Mouse (Mus musculus) yolk sac, embryonic 10.5 days (tissue): ENCODE measurements around the gene Hp1bp3.

Experiments
- DNase-seq: peaks from one replicate; pipeline ENCODE4 v3.0.0-alpha.2; 2017; ENCODE audit warnings: low spot score

Hp1bp3 gene

DNA sequence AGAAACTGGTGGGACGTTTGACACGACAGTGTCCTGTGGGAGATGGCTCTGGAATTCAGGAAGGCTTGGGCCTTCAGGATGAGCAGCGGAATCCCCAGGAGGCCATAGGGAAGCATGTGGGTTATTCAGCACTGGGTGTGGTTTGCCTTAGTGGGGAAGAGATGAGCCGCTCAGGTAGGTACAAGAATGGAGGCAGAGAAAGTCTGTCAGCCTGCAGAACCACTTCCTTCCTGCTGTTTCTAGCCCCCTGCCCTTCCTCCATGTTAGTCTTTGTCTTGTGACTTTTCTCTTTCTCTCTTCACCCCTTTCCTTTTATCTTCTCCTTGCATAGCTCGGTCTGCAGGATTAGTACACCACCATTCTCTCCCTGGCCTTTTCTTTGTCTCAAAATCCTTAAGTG lies 6.3 kb downstream of the Hp1bp3 start:
- no peak for DNase-seq

DNA sequence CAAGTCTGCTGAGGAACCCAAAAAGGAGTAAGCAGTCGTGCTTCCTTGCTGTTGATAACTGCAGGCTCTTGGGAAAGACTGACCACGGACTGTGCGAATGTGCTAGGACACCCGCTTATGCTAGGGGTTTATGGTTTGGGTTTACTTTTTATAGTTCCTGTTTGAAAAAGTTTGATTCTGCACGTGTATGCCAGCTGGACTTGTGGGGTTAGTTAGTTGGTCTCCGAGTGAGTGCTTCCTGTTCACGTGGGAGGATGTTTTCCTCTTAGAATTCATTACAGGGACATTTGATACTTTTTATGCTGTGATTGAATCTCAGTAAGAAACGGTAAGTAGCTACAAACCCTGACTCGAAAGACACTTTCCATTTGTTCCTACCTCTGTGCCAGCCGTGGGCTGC lies 7.5 kb downstream of the Hp1bp3 start:
- DNase-seq, result no peak

DNA sequence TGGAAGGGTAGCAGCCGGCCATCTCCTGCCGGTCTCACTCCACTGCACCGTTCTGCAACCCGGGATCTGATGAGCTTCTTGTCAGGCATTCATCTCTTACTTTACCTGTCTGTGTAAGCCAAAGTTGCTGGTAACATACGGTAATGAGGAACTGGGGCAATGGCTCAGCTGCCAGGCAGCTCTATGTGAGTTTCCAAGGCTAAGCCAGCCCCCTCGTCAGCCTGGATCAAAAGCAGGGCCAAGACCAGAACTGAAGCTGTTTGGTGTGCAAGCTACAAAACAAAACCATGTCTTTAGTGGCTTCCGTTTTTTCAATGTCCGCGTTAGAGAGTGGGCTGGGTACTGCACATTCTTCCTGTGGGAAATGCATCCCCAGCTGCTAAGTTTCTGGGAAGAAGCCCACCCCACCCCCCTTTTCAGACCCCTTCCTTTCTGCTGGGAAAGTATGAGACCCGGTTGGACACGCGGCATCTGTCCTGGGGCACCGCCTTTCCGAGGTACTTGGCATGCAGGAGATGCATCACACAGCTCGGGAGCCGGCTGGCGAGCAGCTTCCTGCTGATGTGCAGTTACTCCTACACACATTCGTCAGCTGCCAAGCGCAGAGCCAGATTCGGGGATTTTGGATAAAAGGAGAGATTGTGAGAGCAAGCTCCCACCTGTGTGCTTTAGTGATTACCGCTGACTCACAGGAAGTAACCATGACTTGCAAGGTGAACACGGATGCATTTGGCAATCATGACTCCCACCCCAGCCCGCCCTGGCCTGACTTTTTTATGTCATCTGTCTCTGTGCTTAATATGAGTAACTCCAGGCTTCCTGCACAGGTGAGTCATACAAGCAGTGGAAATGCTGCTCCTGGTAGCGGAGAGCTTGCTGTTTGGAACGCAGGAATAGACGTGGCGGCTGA lies 30.9 kb downstream of the Hp1bp3 start:
- no peak for DNase-seq

DNA sequence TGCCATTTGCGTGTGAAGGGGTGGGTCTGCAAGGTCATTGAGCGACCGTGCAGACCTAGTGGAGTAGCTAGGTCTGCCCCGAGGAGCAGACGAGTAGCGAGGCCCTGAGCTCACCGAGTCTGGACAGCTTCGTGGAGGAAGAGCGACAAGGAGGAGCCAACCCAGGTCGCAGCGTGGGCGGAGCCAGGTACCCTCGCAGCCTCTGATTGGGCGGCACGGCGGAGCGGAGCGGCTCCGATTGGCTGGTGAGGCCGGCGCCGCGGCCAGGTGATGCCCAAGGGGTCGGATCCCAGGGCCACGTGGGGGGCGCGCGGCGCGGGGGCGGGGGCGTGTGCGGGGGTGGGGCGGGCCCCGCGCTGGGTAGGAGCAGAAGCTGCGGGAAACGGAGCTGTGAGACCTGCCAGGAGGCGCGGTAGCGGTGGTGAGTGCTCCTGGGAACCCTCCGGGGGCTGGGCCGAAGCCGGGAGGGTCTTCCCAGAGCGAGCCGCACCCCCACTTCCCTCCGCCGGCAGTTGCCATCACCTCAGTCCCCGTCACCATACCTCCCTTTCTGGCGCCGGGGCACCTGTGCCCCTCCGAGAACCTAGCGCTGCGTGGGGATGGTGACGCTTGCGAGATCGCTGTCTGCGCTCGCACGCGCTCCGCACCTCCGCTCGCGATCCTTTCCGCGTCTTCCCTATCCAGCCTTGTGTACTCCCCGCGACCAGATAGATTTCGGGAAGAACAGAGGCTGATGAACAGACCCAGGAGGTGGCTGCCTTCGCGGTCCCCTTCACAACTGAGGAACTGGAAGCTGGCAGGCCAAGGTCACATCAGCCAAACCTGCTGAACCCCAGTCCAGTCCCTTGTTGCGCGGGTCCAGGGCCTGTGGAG lies 34.2 kb downstream of the Hp1bp3 start, which contains the start of the genes Sh2d5 and Kif17:
Gene Sh2d5 (plus strand): TSS at position 316 of the 873 bp plus-strand sequence.
Gene Kif17 (plus strand): TSS at position 348 of the 873 bp plus-strand sequence.
- DNase-seq, result peak; percentile 89

DNA sequence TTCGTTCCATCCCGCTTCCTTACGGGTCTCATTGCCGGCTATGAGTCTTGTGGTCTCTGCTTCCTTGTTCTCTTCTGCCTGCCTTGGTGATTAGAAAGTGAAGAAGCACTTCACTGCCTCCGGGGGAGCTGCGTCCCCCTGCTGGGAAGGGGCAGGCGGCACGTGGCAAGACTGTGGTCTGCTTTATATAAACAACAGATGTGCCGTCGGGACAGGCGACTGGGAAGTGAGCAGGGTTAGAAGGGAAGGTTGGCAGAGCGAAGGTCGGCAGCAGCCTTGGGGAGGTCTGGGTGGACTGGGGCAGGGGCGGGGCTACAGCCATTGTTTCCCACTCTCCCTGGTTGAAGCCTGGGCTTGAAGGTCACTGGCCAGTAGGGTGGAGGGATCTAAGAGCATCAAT lies 35.7 kb downstream of the Hp1bp3 start:
- DNase-seq, result peak; percentile 47

DNA sequence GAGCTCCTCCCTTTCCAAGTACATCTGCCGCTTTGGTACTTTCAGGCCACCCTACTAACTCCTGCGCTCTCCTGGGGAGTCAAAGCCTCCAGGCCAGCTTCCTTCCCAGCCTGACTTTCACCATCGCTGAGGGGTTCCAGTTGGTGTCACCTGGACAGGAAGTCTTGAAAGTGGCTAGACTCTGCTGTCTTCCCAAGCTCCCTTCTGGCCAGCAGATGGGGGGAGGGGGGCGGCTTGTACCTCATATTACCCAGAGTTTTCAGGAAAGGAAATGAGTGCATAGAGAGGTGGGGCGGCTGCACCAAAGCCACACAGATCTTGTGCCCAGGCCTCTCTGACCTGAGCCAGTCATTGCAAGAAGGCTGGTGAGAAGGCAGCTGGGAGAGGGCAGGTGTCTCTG lies 36.1 kb downstream of the Hp1bp3 start:
- no peak for DNase-seq

DNA sequence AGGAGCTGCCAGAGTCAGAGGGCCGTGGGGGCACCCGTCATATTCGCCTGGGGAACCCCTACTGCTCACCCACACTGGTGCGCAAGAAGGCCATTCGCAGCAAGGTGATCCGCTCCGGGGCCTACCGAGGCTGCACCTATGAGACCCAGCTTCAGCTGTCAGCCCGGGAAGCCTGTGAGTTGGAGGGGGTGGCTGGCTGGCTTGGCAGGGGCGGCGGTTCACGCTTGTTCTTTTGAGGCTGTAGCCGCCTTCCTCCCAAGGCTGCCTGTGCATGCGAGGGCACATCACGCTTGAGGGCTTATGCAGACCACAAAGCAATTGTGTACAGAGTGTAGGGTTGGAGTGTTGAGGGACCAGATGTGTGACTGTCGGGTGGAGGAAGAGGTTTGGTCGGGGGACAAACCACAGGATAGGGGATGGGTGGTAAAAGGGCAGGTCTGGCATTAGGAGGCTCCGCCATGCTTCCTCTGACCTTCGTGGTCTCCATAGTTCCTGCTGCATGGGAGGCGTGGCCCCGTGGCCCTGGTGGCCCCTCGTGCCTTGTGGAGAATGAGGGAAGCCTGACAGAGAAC lies 41.1 kb downstream of the Hp1bp3 start:
- no peak for DNase-seq

DNA sequence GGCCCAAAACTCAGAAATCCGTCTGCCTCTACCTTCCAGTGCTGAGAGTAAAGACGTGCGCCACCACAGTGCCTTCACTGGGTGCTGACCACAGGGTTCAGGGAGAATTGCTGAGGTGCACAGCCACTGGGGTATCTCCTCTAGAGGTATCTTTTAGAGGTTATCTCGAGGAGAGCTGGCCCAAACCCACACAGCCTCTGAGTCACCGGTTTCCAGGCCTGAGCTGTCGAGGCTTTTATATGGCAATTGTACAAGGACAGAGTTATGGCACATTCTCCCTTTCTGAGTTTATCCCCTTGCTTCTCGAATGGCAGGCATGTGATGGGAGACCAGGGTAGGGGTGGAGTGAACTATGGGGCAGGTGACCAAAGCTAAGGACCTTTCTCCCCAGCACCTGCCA lies 42.6 kb downstream of the Hp1bp3 start:
- DNase-seq, result no peak

DNA sequence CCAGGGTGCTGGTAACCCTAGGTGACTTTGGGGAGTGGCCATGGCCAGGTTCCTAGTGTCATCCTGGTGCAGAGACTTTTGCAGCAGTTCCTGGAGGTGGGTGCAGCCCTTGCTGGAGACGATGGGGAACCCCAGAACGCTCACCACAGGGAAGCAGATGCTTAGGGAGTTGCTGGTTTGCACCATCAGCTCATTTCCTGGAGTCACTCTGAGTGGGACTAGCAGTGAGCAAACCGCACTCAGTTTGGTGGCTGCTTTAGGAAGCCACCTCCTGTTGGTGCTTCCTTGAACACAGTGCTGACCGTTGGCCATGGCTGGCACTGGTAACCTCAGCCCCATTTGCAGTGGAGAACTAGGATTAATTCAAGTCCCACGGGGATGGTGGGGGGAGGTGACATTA lies 43.4 kb downstream of the Hp1bp3 start:
- DNase-seq, result no peak

DNA sequence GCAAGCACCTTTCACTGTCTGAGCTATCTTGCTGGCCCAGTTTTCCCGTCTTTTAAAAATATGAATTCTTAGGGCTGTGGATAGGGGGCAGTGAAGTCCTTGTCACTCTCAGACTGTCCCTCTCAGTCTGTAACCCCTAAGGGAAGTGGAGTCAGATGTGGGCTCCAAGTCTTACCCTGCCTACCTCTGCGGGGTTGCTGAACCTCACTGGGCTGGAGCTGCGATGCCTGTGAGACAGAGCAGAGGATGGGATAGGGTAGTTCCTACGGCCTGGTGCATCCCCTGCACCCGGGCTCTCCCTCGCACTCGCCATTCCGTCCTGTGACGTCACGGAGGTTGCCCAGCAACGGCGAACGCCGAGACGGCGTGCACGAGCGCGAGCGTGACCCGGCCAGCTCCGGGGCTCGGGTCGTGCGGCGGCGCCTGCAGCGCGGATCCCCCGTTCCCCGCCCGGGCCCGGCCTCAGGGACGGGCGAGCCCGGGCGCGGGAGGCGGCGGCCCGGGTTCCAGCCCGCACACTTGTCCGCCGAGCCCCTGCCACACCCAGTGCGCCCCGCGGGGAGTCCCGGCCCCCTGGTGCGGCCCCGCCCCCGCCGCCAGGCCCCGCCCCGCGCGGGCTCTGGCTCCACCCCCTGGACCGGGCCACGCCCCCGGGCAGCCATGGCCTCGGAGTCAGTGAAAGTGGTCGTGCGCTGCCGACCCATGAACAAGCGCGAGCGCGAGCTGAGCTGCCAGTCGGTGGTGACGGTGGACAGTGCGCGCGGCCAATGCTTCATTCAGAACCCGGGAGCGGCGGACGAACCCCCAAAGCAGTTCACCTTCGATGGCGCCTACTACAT lies 46.0 kb downstream of the Hp1bp3 start:
- DNase-seq, result peak; percentile 89

DNA sequence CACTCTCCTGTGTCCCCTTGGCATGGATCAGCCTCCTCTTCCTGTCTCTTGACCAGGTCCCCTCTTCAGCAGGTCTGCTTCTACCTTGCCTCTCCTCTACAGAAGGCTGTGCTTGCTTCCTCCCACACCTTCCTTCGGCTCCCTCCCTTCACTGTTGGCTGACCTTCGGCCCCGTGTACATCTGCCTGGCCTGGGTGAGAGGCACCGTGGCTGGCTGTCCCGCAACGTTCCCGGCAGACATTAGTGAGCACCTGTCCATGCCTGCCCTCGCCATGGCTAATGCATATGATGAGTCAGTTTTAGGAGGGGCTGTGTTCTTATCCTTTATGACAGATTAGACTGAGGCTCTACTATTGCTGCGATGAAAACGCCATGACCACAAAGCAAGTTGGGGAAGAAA lies 51.8 kb downstream of the Hp1bp3 start:
- DNase-seq, result no peak

DNA sequence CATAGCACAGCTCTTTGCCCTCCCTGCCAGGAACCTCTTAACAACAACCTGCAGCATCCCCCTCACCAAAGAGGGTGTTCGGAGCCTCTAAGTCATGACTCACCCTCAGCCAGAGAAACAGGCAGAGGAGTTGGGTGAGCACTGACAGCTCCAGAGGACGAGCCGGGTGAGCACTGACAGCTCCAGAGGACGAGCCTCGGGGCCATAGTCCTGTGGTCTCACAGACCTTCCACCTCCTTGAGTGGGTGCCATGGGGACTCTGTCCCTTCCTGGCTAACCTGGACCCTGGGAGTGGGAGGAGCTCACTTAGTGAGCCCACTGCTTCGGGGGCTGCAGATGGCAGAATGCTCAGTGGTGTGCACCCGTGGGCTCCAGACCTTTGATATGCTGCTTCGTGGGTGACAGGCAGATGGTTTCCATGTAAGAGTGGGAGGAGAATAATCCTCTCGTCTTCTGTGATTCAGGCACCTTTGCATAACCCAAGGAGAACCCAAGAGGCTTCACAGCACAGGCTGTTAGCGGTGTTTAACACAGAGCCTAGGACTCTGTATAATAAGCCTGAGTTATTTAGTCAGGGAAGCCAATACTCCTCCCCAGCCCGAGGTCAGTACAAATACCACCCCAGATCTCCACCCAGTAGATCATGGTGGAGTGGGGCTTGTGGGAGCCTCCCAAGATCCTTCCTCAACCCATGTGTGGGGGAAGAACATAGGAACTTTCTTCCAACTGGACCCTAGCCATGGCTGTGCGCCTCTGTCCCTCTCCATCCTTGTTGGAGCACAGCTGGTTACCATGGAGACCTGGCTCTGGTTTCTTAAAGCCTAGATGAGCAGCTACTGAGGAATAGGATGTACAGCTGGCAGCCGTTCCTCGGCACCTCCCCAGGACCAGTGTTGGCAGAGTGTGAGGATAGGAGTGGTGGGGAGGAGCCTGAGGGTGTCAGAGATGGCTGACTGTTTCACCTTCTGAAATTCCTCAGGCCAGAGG lies 56.2 kb downstream of the Hp1bp3 start:
- DNase-seq, result no peak

DNA sequence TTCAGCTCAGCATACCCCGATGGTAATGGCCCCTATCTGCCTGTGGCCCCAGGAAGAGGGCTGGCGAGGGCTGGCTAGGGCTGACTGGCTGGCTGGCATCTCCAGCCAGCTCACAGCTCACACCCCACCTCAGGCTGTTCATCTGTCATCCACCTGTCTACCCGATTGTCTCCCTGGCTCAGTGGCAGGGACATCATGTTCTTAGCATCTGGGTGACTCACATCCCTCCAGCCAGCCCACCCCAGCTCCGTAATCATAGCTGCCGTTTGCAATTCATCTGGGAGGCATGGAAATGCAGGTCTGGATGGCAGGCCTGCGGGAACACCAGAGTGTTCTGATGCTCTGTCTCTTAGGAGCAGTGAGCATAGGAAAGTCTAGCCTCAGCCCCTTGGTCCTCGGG lies 62.2 kb downstream of the Hp1bp3 start:
- DNase-seq, result no peak

DNA sequence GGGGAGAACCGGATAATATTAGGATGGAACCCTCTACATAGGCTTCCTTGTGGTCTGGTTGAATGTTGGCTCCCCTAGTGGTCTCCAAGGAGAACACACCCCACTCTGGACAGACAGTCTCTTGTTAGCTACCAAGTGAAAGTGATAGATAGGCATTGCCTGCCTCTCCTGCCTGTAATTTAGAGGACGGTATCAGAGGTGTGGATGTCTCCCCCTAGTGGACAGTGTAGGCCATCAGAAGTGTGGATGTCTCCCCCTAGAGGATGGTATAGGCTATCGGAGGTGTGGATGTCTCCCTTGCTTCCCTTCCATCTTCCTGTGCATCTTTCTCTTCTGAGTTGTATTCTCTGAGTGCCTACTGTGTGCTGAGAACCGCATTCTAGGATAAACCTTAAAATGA lies 66.7 kb downstream of the Hp1bp3 start:
- peak; percentile 49 for DNase-seq

DNA sequence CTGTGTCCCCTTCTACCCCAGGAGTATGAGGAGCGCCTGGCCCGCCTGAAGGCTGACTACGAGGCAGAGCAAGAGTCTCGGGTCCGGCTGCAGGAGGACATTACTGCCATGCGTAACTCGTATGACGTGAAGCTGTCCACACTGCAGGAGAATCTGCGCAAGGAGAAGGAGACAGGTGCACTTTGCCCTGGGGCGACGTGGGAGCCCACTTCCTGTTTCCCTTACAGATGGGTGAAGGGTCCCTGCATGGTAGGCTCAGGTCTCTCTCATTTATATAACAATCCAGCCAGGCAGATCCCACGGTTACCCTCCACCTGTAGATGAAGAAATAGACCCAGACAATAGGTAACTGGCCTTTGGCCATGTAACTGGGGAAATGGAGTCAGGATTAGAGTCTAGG lies 70.3 kb downstream of the Hp1bp3 start:
- no peak for DNase-seq

DNA sequence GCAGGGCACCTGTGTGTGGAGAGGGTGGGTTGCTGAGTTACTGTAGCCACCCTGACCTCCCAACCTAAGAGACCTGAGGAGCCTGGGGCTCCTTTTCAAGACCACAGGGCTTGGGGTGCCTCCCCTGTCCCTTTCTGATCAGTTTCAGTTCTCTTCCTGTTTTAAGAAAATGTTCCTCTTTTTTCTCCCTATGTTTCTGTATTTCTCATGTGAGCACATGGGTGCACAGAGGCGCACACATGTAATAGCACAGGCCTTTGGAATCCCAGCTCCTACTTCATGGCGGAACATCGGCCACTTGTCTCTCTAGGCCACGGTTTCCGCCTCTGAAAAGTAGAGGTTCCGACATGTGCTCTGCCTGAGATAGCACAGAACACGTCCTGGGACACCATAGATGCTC lies 72.6 kb downstream of the Hp1bp3 start:
- DNase-seq, result no peak

DNA sequence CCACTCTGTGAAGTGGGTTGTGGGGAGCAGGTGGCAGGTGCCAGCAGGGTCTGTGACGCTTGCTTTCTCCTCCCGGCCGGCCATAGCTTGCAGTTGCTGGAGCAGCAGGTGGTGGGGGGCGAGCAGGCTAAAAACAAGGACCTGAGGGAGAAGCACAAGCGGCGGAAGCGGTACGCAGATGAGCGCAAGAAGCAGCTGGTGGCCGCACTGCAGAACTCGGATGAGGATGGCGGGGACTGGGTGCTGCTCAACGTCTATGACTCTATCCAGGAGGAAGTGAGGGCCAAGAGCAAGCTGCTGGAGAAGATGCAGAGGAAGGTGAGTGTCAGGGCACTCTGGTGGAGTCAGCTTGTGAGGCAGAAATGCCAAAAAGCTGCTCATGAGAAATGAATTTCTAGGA lies 75.9 kb downstream of the Hp1bp3 start:
- DNase-seq, result no peak

DNA sequence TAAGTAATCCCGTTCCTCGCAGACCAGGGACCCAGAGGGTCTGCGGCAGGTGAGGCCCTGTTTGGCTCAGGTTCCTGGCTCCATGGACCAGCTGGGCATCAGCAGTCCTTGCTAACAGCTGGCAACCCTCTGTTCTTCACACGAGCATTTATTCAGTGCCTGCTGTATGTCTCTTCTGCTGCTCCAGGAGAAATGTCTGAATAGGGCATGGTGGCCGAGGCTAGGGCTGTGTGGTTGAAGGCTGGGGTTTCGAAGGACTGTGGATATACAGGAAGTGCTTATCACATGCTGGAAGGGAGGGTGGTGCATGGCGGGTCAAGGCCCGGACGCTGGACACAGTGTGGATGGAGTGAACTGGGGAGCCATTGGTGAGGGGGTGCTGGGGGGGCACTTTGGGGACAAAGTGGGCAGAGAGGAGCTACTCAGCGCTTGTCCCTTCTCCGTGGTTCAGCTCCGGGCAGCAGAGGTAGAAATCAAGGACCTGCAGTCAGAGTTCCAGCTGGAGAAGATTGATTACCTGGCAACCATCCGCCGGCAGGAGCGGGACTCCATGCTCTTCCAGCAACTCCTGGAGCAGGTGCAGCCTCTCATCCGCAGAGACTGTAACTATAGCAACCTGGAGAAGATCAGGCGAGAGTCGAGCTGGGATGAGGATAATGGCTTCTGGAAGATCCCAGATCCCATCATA lies 77.3 kb downstream of the Hp1bp3 start:
- no peak for DNase-seq

DNA sequence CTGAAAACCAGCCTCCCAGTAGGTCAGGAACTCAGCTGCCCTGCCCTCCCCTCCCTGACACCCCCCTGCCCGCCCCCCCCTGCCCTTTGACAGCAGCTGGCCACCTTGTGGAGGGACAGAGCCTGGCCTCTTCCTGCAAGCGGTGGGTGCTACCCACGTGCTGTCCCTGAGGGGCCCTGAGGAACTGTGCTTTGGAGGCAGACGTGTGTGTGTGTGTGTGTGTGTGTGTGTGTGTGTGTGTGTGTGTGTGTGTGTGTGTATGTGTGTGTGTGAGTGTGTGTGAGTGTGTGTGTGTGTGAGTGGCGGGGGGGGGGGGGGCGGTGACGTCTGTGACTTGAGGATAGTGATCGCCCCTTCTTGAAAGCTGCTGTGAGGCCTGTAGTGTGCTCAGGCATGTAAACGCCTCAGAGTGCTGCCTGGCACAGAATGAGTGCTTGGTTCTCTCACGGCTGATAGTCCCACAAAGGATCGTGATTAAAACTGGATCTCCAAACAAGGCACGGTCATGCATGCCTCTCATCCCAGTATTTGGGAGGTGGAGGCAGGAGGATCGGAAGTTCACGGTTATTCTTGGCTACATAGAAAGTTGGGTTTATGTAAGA lies 78.0 kb downstream of the Hp1bp3 start:
- no peak for DNase-seq
